Mouse (Mus musculus) limb, embryonic 10.5 days (tissue): ENCODE results near the gene Phb2. TPM values are rescaled to one million over a fixed set of nuclear protein-coding genes. Genes with fewer than 3 reads are reported as not detected.

ENCODE experiments used
- DNase-seq: peaks from one replicate; pipeline ENCODE4 v3.0.0-alpha.2; 2017; ENCODE audit warnings: low spot score
- H3K27ac ChIP-seq: fragments of 300-500 bp; sonication (generic); 2 replicates; pipeline ENCODE4 v1.5.1; 2016; ENCODE audit warnings: mild to moderate bottlenecking
- H3K27me3 ChIP-seq: fragments of 300-500 bp; sonication (generic); 2 replicates; pipeline ENCODE4 v1.6.1; 2016; ENCODE audit warnings: low read depth, mild to moderate bottlenecking; ENCODE audit not compliant: poor library complexity, severe bottlenecking
- H3K36me3 ChIP-seq: fragments of 300-500 bp; sonication (generic); 2 replicates; pipeline ENCODE4 v1.6.1; 2016; ENCODE audit warnings: mild to moderate bottlenecking, moderate library complexity
- H3K4me1 ChIP-seq: fragments of 300-500 bp; sonication (generic); 2 replicates; pipeline ENCODE4 v1.6.1; 2016
- H3K4me3 ChIP-seq: fragments of 300-500 bp; sonication (generic); 2 replicates; pipeline ENCODE4 v1.5.1; 2016; ENCODE audit warnings: mild to moderate bottlenecking, moderate library complexity
- H3K9me3 ChIP-seq: fragments of 300-500 bp; sonication (generic); replicated peaks from 2 replicates; pipeline ENCODE4 v1.6.1; 2016; ENCODE audit warnings: mild to moderate bottlenecking
- WGBS: fragments of 180-500 bp; shearing (Covaris S2); methylation state at CpG from one replicate; pipeline ENCODE4 v1.1.7; 2016; 5-methylcytosine and 5-hydroxymethylcytosine counted together
- polyA plus RNA-seq: library from polyadenylated mRNA; unstranded; fragments of >200 nt; fragmentation: Nextera tagmentation; extraction: Ambion mirVana; gene quantifications from 2 replicates; pipeline ENCODE4 v1.2.1, GENCODE M21; 2016

The Phb2 gene
- 501 and 622 TPM in 2 replicates for polyA plus RNA-seq

- Histone ChIP-seq H3K36me3 (peaks cover 73% of the 10 kb centered on the region), H3K4me3 (peak within 1 kb of the TSS; percentile 76), H3K9me3 (no peaks in the 10 kb centered on the region), H3K27ac (peak within 1 kb of the TSS; percentile 91), H3K27me3 (no peaks in the 10 kb centered on the region), H3K4me1 (peaks cover 32% of the 10 kb centered on the region)
- DNase-seq: peak; percentile 100
- WGBS: under 1% methylated on average over 74 of the region's 76 CpGs
Observed at GRCm38 (mm10) chr6:124711824-124712782, at the start of gene Phb2, which contains the start of gene Emg1. Gene Phb2 (plus strand): TSS chr6:124712336. Gene Emg1 (minus strand): TSS chr6:124712178.

- DNase-seq: peak; percentile 99
- Histone ChIP-seq H3K27ac (peak within 1 kb of the TSS; percentile 84), H3K9me3 (no peaks in the 10 kb centered on the region), H3K36me3 (no peaks in the 10 kb centered on the region), H3K4me1 (peaks cover 10% of the 10 kb centered on the region), H3K4me3 (peak within 1 kb of the TSS; percentile 72), H3K27me3 (no peaks in the 10 kb centered on the region)
- 1% methylated on average over 81 of the region's 87 CpGs for WGBS
Observed at GRCm38 (mm10) chr6:124662477-124663423, 49.4 kb upstream of the Phb2 start, which contains the start of gene Lpcat3. Gene Lpcat3 (plus strand): TSS chr6:124663027.

- DNase-seq: no peak
- no peaks in the 10 kb centered on the region for H3K36me3 ChIP-seq
- peaks cover 10% of the 10 kb centered on the region for H3K4me1 ChIP-seq
- WGBS: 17% methylated on average over 13 of the region's 13 CpGs
- H3K4me3 ChIP-seq: peak overlapping the region; percentile 72
- H3K27ac ChIP-seq: peak overlapping the region; percentile 84
- H3K9me3 ChIP-seq: no peaks in the 10 kb centered on the region
- H3K27me3 ChIP-seq: no peaks in the 10 kb centered on the region
Observed at GRCm38 (mm10) chr6:124663424-124663795, 48.7 kb upstream of the Phb2 start.

- whole genome bisulfite sequencing: 89% methylated on average over 7 of the region's 7 CpGs
- no peaks in the 10 kb centered on the region for H3K27me3 ChIP-seq
- no peaks in the 10 kb centered on the region for H3K9me3 ChIP-seq
- no peak for DNase-seq
- no peak overlapping the region for H3K4me3 ChIP-seq
- H3K4me1 ChIP-seq: peaks cover 10% of the 10 kb centered on the region
- H3K36me3 ChIP-seq: no peaks in the 10 kb centered on the region
- no peak overlapping the region for H3K27ac ChIP-seq
Observed at GRCm38 (mm10) chr6:124664256-124664655, 47.9 kb upstream of the Phb2 start.

DNA sequence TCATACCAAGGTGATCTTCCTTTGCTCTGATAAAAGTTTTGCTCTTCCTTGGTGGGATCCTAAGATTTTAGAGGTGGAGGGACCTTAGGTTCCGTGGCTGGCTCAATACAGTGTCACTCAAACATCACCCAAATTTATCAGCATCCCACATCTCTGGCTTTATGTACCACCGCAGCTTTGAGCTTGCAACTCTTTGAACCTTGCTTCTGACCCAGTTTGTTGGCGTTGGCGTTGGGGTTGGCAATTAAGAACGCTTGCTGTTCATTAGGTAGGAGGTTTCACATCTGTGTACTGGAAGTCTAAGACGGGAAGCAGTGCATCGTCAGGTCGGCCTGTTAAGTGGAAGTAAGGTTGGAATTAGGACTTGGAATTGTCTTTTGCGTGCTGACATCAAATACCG, 47.1 kb upstream of the Phb2 start:
- 92% methylated on average over 10 of the region's 10 CpGs for WGBS
- DNase-seq: no peak
- peaks cover 10% of the 10 kb centered on the region for H3K4me1 ChIP-seq
- no peak overlapping the region for H3K4me3 ChIP-seq
- H3K27ac ChIP-seq: no peak overlapping the region
- no peaks in the 10 kb centered on the region for H3K27me3 ChIP-seq
- H3K36me3 ChIP-seq: no peaks in the 10 kb centered on the region
- H3K9me3 ChIP-seq: no peaks in the 10 kb centered on the region

- Histone ChIP-seq H3K27ac (no peak overlapping the region), H3K27me3 (no peaks in the 10 kb centered on the region), H3K4me1 (peaks cover 7% of the 10 kb centered on the region), H3K9me3 (no peaks in the 10 kb centered on the region), H3K4me3 (no peak overlapping the region), H3K36me3 (peaks cover 4% of the 10 kb centered on the region; the same call in 1 of the 2 replicates)
- DNase-seq: no peak
- 88% methylated on average over 11 of the region's 11 CpGs for WGBS
Observed at GRCm38 (mm10) chr6:124669234-124669859, 42.8 kb upstream of the Phb2 start.

DNA sequence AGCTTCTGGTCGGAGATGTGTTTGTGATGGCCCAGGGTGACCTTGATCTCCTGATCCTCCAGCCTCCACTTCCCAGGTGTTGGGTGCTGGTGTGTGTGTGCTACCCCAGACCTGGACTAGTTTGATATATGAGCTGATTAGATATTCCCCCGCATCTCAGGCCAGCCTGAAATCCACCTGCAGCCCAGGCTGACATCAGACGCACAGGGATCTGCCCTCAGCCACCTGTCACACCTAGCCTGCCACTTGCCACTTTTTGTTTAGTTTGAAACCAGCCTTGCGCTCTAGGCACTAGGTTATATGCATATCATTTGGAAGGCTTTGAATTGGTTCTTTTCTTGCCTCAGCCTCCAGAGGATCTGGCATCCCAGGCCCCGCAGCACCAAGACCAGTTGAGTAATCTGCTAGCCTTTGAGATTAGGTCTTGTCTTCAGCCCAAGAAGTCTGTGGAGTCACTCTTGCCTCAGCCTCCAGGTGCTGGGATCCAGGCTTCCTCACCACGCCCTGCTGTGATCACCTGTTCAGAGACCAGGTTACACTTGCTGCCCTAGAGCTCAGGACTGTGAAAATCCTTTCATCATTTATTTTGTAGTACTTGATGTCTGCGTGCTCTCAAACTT, 41.7 kb upstream of the Phb2 start:
- Histone ChIP-seq H3K27ac (no peak overlapping the region), H3K27me3 (no peaks in the 10 kb centered on the region), H3K4me1 (peaks cover 7% of the 10 kb centered on the region), H3K4me3 (no peak overlapping the region), H3K9me3 (no peaks in the 10 kb centered on the region), H3K36me3 (peaks cover 8% of the 10 kb centered on the region; the same call in 1 of the 2 replicates)
- no peak for DNase-seq
- 95% methylated on average over 7 of the region's 7 CpGs for WGBS

GRCm38 (mm10) chr6:124672100-124672499, 40.0 kb upstream of the Phb2 start:
- Histone ChIP-seq H3K27ac (no peak overlapping the region), H3K4me3 (no peak overlapping the region), H3K4me1 (peaks cover 7% of the 10 kb centered on the region), H3K9me3 (no peaks in the 10 kb centered on the region), H3K36me3 (peaks cover 8% of the 10 kb centered on the region; the same call in 1 of the 2 replicates), H3K27me3 (no peaks in the 10 kb centered on the region)
- 47% methylated on average over 6 of the region's 6 CpGs for WGBS
- no peak for DNase-seq

DNA sequence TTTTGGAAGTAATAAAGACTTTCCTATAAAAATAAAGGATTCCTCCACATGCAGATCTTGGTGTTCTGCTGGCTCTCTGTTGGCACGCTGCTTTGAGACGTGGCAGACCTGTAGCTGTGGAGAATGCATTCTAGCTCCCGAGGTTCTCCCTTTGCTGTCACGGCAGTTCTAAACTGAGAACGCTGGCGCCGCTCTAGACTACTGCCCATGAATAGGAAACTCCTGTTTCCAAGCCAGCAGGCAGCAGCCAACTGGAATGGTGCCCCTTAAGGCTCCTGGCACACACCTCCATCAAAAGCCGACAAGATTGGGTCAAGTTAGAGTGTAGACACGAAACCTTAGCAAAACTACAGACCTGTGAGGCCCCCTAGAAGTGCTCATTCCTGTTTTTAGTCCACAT, 38.5 kb upstream of the Phb2 start:
- no peak overlapping the region for H3K4me3 ChIP-seq
- peaks cover 8% of the 10 kb centered on the region; the same call in 1 of the 2 replicates for H3K36me3 ChIP-seq
- H3K27me3 ChIP-seq: no peaks in the 10 kb centered on the region
- peaks cover 7% of the 10 kb centered on the region for H3K4me1 ChIP-seq
- H3K27ac ChIP-seq: no peak overlapping the region
- no peaks in the 10 kb centered on the region for H3K9me3 ChIP-seq
- WGBS: 92% methylated on average over 9 of the region's 9 CpGs
- no peak for DNase-seq

GRCm38 (mm10) chr6:124674591-124674990, 37.5 kb upstream of the Phb2 start:
- Histone ChIP-seq H3K4me1 (peaks cover 7% of the 10 kb centered on the region), H3K9me3 (no peaks in the 10 kb centered on the region), H3K27ac (no peak overlapping the region), H3K4me3 (no peak overlapping the region), H3K36me3 (peaks cover 8% of the 10 kb centered on the region; the same call in 1 of the 2 replicates), H3K27me3 (no peaks in the 10 kb centered on the region)
- DNase-seq: no peak
- WGBS: 92% methylated on average over 7 of the region's 7 CpGs

- peaks cover 7% of the 10 kb centered on the region for H3K4me1 ChIP-seq
- no peaks in the 10 kb centered on the region for H3K27me3 ChIP-seq
- 85% methylated on average over 6 of the region's 6 CpGs for WGBS
- H3K36me3 ChIP-seq: peaks cover 8% of the 10 kb centered on the region; the same call in 1 of the 2 replicates
- no peak overlapping the region for H3K4me3 ChIP-seq
- no peaks in the 10 kb centered on the region for H3K9me3 ChIP-seq
- DNase-seq: no peak
- no peak overlapping the region for H3K27ac ChIP-seq
Observed at GRCm38 (mm10) chr6:124676171-124676570, 36.0 kb upstream of the Phb2 start.

DNA sequence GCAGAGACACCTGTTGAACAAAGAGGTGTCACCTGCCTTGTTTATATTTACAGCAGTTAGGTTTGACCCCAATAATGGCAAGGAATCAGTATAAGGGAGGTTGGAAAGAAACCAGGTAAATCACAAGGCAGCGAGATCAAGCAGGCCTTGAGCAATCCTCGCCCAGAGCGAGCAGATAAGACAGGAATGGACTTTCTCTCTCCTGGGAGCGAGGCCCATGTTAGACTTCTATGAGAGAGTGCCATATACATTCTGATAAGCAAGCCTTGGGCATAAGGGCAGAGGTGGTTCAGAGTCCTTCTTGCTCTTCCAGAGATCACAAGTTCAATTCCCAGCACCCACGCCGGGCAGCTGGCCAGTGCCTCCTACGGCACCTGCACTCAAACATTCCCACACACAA, 33.4 kb upstream of the Phb2 start:
- Histone ChIP-seq H3K27ac (no peak overlapping the region), H3K4me1 (no peaks in the 10 kb centered on the region), H3K36me3 (peaks cover 8% of the 10 kb centered on the region; the same call in 1 of the 2 replicates), H3K27me3 (no peaks in the 10 kb centered on the region), H3K4me3 (no peak overlapping the region), H3K9me3 (no peaks in the 10 kb centered on the region)
- DNase-seq: no peak
- 93% methylated on average over 7 of the region's 7 CpGs for WGBS
